Mouse (Mus musculus) liver, embryonic 11.5 days (tissue): ENCODE results near the gene Gstt2. TPM values are rescaled to one million over a fixed set of nuclear protein-coding genes. Genes with fewer than 3 reads are reported as not detected.

Experiments
- ATAC-seq: fragments of 200-750 bp; cut with Nextera tagmentation; replicated peaks from 2 replicates; pipeline ENCODE4 v1.8.0; 2017; ENCODE audit warnings: moderate number of reproducible peaks, mild to moderate bottlenecking, moderate TSS enrichment, moderate library complexity; ENCODE audit not compliant: low FRiP score
- DNase-seq: peaks from one replicate; pipeline ENCODE4 v3.0.0-alpha.2; 2017; ENCODE audit warnings: low spot score
- H3K27ac ChIP-seq: fragments of 300-500 bp; sonication (generic); 2 replicates; pipeline ENCODE4 v1.5.1; 2014; ENCODE audit warnings: mild to moderate bottlenecking, low read depth, low read length, control low read depth
- H3K27me3 ChIP-seq: fragments of 300-500 bp; sonication (generic); replicated peaks from 2 replicates; pipeline ENCODE4 v1.6.1; 2014; ENCODE audit warnings: low read length, mixed read lengths; ENCODE audit not compliant: control insufficient read depth, insufficient read depth
- H3K36me3 ChIP-seq: fragments of 300-500 bp; sonication (generic); 2 replicates; pipeline ENCODE4 v1.6.1; 2014; ENCODE audit warnings: mild to moderate bottlenecking, low read length, moderate library complexity, mixed read lengths; ENCODE audit not compliant: control insufficient read depth, insufficient read depth
- H3K4me1 ChIP-seq: fragments of 300-500 bp; sonication (generic); replicated peaks from 2 replicates; pipeline ENCODE4 v1.6.1; 2014; ENCODE audit warnings: low read length, mixed read lengths; ENCODE audit not compliant: control insufficient read depth, insufficient read depth
- H3K4me2 ChIP-seq: fragments of 300-500 bp; sonication (generic); 2 replicates; pipeline ENCODE4 v1.6.1; 2014; ENCODE audit warnings: mild to moderate bottlenecking, control low read depth, moderate library complexity
- H3K4me3 ChIP-seq: fragments of 300-500 bp; sonication (generic); 2 replicates; pipeline ENCODE4 v1.5.1; 2014; ENCODE audit warnings: low read depth, low read length, control low read depth
- H3K9ac ChIP-seq: fragments of 300-500 bp; sonication (generic); 2 replicates; pipeline ENCODE4 v1.6.1; 2014; ENCODE audit warnings: low read depth, low read length, control low read depth
- H3K9me3 ChIP-seq: fragments of 300-500 bp; sonication (generic); 2 replicates; pipeline ENCODE4 v1.6.1; 2016; ENCODE audit warnings: low read length, inconsistent platforms, mixed read lengths; ENCODE audit not compliant: control insufficient read depth
- WGBS: fragments of 180-500 bp; shearing (Covaris S2); extraction: QIAGEN DNeasy Blood & Tissue Kit; methylation state at CpG from one replicate; pipeline ENCODE4 v1.1.7; 2014; 5-methylcytosine and 5-hydroxymethylcytosine counted together
- polyA plus RNA-seq: library from polyadenylated mRNA; unstranded; fragments of >200 nt; fragmentation: Nextera tagmentation; extraction: Ambion mirVana; gene quantifications from 2 replicates; pipeline ENCODE4 v1.2.1, GENCODE M21; 2014

The Gstt2 gene
- polyA plus RNA-seq, 1 experiment from 2014 or later, result 39.6 TPM

DNA sequence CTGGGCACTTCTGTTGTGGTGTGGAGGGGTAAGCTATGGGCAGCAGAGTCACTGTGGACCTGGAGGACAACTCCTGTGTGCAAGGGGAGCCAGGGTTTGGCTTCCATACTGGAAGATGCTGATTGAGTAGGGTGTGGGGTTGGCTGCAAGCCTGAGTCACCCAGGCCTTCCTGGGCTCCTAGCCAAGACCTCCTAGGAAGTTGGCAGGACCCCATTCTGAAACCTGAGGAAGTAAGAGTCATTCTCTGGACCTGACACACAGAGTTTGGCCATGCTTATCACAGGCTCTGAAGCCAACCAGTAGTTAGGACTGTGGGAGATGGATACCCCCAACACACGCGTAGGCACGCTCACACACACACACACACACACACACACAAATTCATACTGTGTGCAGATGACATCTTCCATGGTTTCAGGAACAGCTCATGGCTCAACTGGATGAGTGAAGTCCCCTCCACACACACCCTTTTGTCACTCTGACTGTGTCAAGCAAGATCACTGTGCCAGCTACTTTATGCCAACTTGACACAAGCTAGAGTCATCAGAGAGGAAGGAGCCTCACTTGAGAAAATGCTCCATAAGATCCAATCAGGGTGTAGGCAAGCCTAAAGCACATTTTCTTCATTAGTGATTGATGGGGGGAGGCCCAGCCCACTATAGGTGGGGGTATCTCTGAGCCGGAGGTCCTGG lies 9.4 kb downstream of the Gstt2 start:
- no peaks in the 10 kb centered on the region for H3K36me3 ChIP-seq
- no peaks in the 10 kb centered on the region for H3K4me1 ChIP-seq
- no peak overlapping the region for H3K4me2 ChIP-seq
- ATAC-seq, result no peak
- no peak overlapping the region for H3K9ac ChIP-seq
- H3K9me3 ChIP-seq, result no peaks in the 10 kb centered on the region
- H3K4me3 ChIP-seq, result no peak overlapping the region
- 94% methylated on average over 4 of the region's 4 CpGs for WGBS
- DNase-seq, result no peak
- no peak overlapping the region for H3K27ac ChIP-seq
- H3K27me3 ChIP-seq, result no peaks in the 10 kb centered on the region

DNA sequence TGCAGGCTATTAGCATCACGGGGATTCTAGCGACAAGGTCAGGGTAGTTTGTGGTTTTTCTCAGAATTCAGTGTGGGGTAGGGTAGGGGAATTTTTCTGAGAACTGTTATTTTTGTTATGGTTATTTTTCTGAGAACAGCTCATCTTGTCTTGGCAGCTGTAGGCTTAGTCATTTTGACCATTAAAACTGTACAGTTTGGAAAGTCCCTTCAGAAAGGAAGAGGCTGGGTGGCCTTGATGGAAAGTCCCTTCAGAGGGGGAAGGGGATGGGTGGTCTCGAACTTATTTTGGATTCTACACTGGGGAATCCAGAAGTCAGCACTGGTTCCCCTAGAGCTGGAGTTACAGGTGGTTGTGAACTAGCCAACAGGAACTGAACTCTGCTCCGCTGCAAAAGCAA lies 12.7 kb downstream of the Gstt2 start:
- no peak overlapping the region for H3K27ac ChIP-seq
- no peaks in the 10 kb centered on the region for H3K36me3 ChIP-seq
- H3K9me3 ChIP-seq, result no peaks in the 10 kb centered on the region
- H3K4me1 ChIP-seq, result no peaks in the 10 kb centered on the region
- 72% methylated on average over 4 of the region's 4 CpGs for WGBS
- H3K9ac ChIP-seq, result no peak overlapping the region
- no peak for DNase-seq
- ATAC-seq, result no peak
- no peak overlapping the region for H3K4me3 ChIP-seq
- H3K27me3 ChIP-seq, result no peaks in the 10 kb centered on the region
- H3K4me2 ChIP-seq, result no peak overlapping the region

- no peak for ATAC-seq
- H3K27me3 ChIP-seq, result no peaks in the 10 kb centered on the region
- 74% methylated on average over 1 of the region's 1 CpGs for WGBS
Observed at GRCm38 (mm10) chr10:75823782-75824181, 13.4 kb downstream of the Gstt2 start.

DNA sequence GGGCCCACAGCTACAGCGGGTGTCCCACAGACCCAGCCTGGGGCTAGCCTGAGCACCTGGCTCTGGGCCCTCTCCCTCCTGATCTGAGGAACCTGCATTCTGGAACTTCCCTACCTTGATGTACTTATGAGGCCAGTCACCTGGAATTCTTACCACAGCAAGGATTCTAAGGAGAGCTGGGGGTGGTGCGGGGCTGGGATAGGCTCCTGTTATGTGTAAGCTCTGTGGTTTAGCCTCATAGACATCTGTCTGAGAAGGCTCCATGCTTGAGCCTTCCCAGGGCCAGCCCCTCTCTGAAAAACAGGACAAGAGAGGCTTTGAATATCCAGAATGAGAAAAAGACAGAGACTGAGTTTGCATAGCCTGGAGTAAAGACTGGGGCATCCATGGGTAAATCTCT lies 14.8 kb downstream of the Gstt2 start, which contains the start of gene Gstt4:
Gene Gstt4, minus strand, starts transcription at position 101 of the 400 bp plus-strand sequence.
- Histone ChIP-seq H3K27ac (no peak within 1 kb of the TSS), H3K4me1 (no peaks in the 10 kb centered on the region), H3K9me3 (no peaks in the 10 kb centered on the region), H3K4me2 (no peak within 1 kb of the TSS), H3K9ac (no peak within 1 kb of the TSS), H3K4me3 (no peak within 1 kb of the TSS), H3K27me3 (no peaks in the 10 kb centered on the region), H3K36me3 (no peaks in the 10 kb centered on the region)
- no peak for ATAC-seq
- WGBS, result 84% methylated on average over 2 of the region's 2 CpGs
- DNase-seq, result no peak

More at GRCm38 (mm10) chr10:75823782-75824181, 13.4 kb downstream of the Gstt2 start:
- H3K9ac ChIP-seq, result no peak overlapping the region
- H3K27ac ChIP-seq, result no peak overlapping the region
- no peak for DNase-seq
- no peak overlapping the region for H3K4me3 ChIP-seq
- no peaks in the 10 kb centered on the region for H3K4me1 ChIP-seq
- H3K36me3 ChIP-seq, result no peaks in the 10 kb centered on the region
- no peak overlapping the region for H3K4me2 ChIP-seq
- H3K9me3 ChIP-seq, result no peaks in the 10 kb centered on the region

DNA sequence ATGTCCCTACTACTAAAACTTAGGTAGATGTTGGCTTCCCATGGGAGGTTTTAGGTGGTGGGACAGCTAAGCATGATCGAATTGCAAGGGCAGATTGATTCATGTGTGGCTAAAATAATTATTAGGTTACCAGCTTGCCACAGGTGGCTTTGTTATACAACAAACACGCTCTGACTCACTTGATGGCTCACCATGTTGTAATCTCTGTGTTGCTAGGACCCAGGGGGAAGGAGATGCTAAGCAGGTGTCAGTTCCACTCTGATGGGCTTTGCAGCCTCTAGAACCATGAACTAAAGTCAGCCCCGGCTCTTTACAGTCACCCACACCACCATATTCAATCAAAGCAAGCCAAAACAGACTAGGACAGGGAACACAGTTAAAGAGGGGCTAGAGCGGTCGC lies 17.3 kb downstream of the Gstt2 start:
- Histone ChIP-seq H3K4me2 (no peak overlapping the region), H3K27ac (no peak overlapping the region), H3K4me1 (no peaks in the 10 kb centered on the region), H3K36me3 (no peaks in the 10 kb centered on the region), H3K9ac (no peak overlapping the region), H3K4me3 (no peak overlapping the region), H3K27me3 (no peaks in the 10 kb centered on the region), H3K9me3 (no peaks in the 10 kb centered on the region)
- 83% methylated on average over 5 of the region's 5 CpGs for WGBS
- DNase-seq (no peak), ATAC-seq (no peak)

DNA sequence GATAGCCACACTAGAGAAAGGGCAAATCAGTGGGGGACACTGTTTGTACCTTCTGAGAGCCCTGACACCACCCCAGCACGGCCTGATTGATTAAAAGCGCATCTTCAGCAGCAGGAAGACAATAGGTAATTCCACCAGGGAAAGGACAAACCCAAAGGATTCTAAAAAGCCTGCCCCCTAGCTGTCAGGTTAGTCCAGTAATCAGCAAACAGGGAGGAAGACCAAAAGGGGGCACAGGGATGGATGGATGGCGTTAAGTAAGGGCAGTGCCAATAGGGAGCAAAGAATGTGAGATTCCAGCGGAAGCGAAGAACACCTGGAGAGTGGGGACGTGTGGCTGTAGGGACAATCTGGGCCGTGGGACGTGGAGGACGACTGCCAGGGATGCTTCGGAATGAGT lies 18.6 kb downstream of the Gstt2 start:
- H3K9ac ChIP-seq, result no peak overlapping the region
- no peak for DNase-seq
- no peaks in the 10 kb centered on the region for H3K4me1 ChIP-seq
- no peak overlapping the region for H3K4me3 ChIP-seq
- no peak overlapping the region for H3K4me2 ChIP-seq
- H3K27me3 ChIP-seq, result no peaks in the 10 kb centered on the region
- H3K27ac ChIP-seq, result no peak overlapping the region
- no peaks in the 10 kb centered on the region for H3K9me3 ChIP-seq
- no peaks in the 10 kb centered on the region for H3K36me3 ChIP-seq
- 52% methylated on average over 10 of the region's 10 CpGs for WGBS
- no peak for ATAC-seq

DNA sequence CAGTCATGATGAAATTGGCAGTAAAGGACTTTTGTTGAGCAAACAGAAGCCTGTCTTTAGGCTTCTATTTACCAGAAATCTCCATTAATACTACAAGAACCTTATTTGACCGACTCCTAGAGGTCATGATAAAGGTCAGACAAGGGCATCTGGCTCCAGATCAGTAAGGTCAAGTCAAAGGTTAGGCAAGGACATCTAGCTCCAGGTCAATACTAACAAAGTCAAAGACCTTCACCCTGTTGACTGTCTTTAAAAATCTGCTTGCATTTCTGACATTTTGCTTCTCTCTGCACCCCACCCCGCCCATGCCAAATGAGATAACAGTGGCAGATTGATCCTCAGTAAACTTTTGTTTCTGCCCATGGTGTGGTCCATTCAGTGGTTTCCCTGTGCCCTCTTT lies 33.0 kb downstream of the Gstt2 start:
- WGBS, result 52% methylated on average over 2 of the region's 2 CpGs
- no peak for ATAC-seq
- no peaks in the 10 kb centered on the region for H3K36me3 ChIP-seq
- no peak overlapping the region for H3K4me3 ChIP-seq
- H3K27me3 ChIP-seq, result no peaks in the 10 kb centered on the region
- DNase-seq, result no peak
- no peak overlapping the region for H3K27ac ChIP-seq
- H3K4me2 ChIP-seq, result no peak overlapping the region
- no peaks in the 10 kb centered on the region for H3K9me3 ChIP-seq
- no peak overlapping the region for H3K9ac ChIP-seq
- H3K4me1 ChIP-seq, result no peaks in the 10 kb centered on the region

- peak; percentile 69 for ATAC-seq
- peak; percentile 61 for DNase-seq
- no peak within 1 kb of the TSS for H3K27ac ChIP-seq
Observed at GRCm38 (mm10) chr10:75798176-75798696, 39.0 kb downstream of the Gstt2 start, which contains the start of gene Gstt1. Gstt1 (minus strand) TSS chr10:75798584.

More at GRCm38 (mm10) chr10:75798176-75798696, 39.0 kb downstream of the Gstt2 start, which contains the start of gene Gstt1:
- H3K36me3 ChIP-seq, result no peaks in the 10 kb centered on the region
- 4% methylated on average over 18 of the region's 18 CpGs for WGBS
- peak within 1 kb of the TSS; percentile 87 for H3K4me2 ChIP-seq
- peak within 1 kb of the TSS; percentile 48 for H3K4me3 ChIP-seq
- H3K4me1 ChIP-seq, result 0 out of 2 replicates have a peak, but pooled peaks cover 4% of the 10 kb centered on the region
- no peaks in the 10 kb centered on the region; the same call in 1 of the 2 replicates for H3K27me3 ChIP-seq
- H3K9ac ChIP-seq, result peak within 1 kb of the TSS; percentile 56
- H3K9me3 ChIP-seq, result no peaks in the 10 kb centered on the region
